Mouse (Mus musculus): ENCODE data around the gene Cfap43.
A peak's percentile ranks its signal among the peaks of the same experiment; 100 is the strongest.

- peak in 1 of 3 experiments; percentile 63 for TF ChIP-seq MYOG (IDR thresholded peaks at IDR 0.05; ENCODE audit: control insufficient read depth in 1 of 3, insufficient read depth in 1 of 3, insufficient read length in 2 of 3, low read depth in 2 of 3)
- no peak for TF ChIP-seq POLR2A (IDR thresholded peaks at IDR 0.05; ENCODE audit: insufficient read length, low read depth)
- TF ChIP-seq E2F4 (IDR thresholded peaks at IDR 0.05; ENCODE audit: insufficient read depth), result no peak
- no peak for TF ChIP-seq TCF12 (IDR thresholded peaks at IDR 0.05; ENCODE audit: insufficient read depth, poor library complexity, severe bottlenecking)
- TF ChIP-seq REST (IDR thresholded peaks at IDR 0.05; ENCODE audit: insufficient read depth, insufficient read length), result no peak
- no peak for TF ChIP-seq MAX (IDR thresholded peaks at IDR 0.05; ENCODE audit: low read depth)
- no peak for TF ChIP-seq POLR2AphosphoS2 (IDR thresholded peaks at IDR 0.05; ENCODE audit: insufficient read length, low read depth)
- peak in 1 of 3 experiments; percentile 66 for TF ChIP-seq MYOD1 (IDR thresholded peaks at IDR 0.05; ENCODE audit: control insufficient read depth in 1 of 3, insufficient read length in 2 of 3, low read depth in 2 of 3)
- no peak for TF ChIP-seq USF1 (IDR thresholded peaks at IDR 0.05; ENCODE audit: low read depth)
- no peak for TF ChIP-seq SRF (IDR thresholded peaks at IDR 0.05; ENCODE audit: control insufficient read depth, insufficient read length, low read depth)
- no peak for TF ChIP-seq CEBPB (IDR thresholded peaks at IDR 0.05; ENCODE audit: insufficient read depth, poor library complexity, severe bottlenecking)
- no peak for TF ChIP-seq TCF3 (IDR thresholded peaks at IDR 0.05; ENCODE audit: insufficient read length, low read depth)
Observed at GRCm38 (mm10) chr19:47885191-47885743, 33.8 kb downstream of the Cfap43 start.
